In the genomic region with DNA sequence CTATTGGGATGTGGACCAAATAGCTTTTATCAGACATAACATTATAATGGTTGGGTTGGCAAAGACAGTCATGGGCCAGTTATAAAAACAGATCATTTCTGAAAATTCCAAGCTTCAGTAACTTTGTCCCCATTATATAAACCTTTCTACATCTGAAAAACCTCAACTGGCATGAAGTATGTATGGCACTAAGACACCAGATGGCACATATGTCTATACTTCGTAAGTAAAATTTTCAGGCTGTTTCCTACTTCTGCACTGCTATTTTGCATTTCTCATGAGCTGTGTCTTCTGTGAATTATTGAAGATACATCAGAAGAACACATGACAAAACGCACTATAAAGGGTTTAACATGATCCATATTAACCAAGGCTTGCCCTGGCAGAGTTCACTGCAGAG, we compare ENCODE assay signal across 27 mouse cellular contexts.
A peak's percentile ranks its signal among the peaks of the same experiment; 100 is the strongest.
DNase-seq lines count a peak whose midpoint lies in the region; ATAC-seq and TF ChIP-seq lines count a peak whose summit lies in the region.
"Had no signal": no experiment of that assay in that cellular context is flagged by ENCODE, and none has a peak within 500 bp of the region (broad histone marks: within the 10 kb centered on the region; RNA-seq: fewer than 3 reads in every experiment).

No protein-coding gene starts in this region.

- no peaks in the 10 kb centered on the region for H3K27me3 ChIP-seq in forebrain, embryonic 13.5 days
- H3K27me3 ChIP-seq in forebrain, embryonic 10.5 days (ENCODE audit: poor library complexity, severe bottlenecking): no peaks in the 10 kb centered on the region
- H3K27me3 ChIP-seq in forebrain, postnatal 0 days (ENCODE audit: insufficient read depth, low read length): no peaks in the 10 kb centered on the region
- no peaks in the 10 kb centered on the region for H3K27me3 ChIP-seq in hindbrain, embryonic 13.5 days
- H3K27me3 ChIP-seq: embryonic facial prominence, embryonic 13.5 days; heart, embryonic 13.5 days; hindbrain, embryonic 15.5 days had no signal

- no peaks in the 10 kb centered on the region for H3K9me3 ChIP-seq in forebrain, embryonic 13.5 days (replicated peaks)
- no peaks in the 10 kb centered on the region for H3K9me3 ChIP-seq in forebrain, embryonic 10.5 days
- no peaks in the 10 kb centered on the region for H3K9me3 ChIP-seq in forebrain, postnatal 0 days (ENCODE audit: low read length)
- no peaks in the 10 kb centered on the region for H3K9me3 ChIP-seq in hindbrain, embryonic 13.5 days
- H3K9me3 ChIP-seq: embryonic facial prominence, embryonic 10.5 days; embryonic facial prominence, embryonic 13.5 days; heart, embryonic 10.5 days; heart, embryonic 13.5 days; hindbrain, embryonic 15.5 days had no signal

- no peak for TF ChIP-seq CTCF in forebrain, postnatal 0 days (IDR thresholded peaks at IDR 0.05; ENCODE audit: low read depth)

- H3K36me3 ChIP-seq in forebrain, embryonic 13.5 days (ENCODE audit: poor library complexity, severe bottlenecking): no peaks in the 10 kb centered on the region
- no peaks in the 10 kb centered on the region for H3K36me3 ChIP-seq in forebrain, embryonic 10.5 days (replicated peaks)
- no peaks in the 10 kb centered on the region for H3K36me3 ChIP-seq in forebrain, postnatal 0 days (ENCODE audit: insufficient read depth)
- H3K36me3 ChIP-seq in hindbrain, embryonic 13.5 days: no peaks in the 10 kb centered on the region
- H3K36me3 ChIP-seq: embryonic facial prominence, embryonic 10.5 days; embryonic facial prominence, embryonic 13.5 days; heart, embryonic 10.5 days; heart, embryonic 13.5 days; hindbrain, embryonic 15.5 days had no signal

- no peak overlapping the region for H3K27ac ChIP-seq in forebrain, embryonic 13.5 days
- no peak overlapping the region for H3K27ac ChIP-seq in forebrain, embryonic 10.5 days
- H3K27ac ChIP-seq in forebrain, postnatal 0 days (ENCODE audit: low read depth, low read length): no peak overlapping the region
- no peak overlapping the region for H3K27ac ChIP-seq in hindbrain, embryonic 13.5 days
- H3K27ac ChIP-seq: embryonic facial prominence, embryonic 10.5 days; embryonic facial prominence, embryonic 13.5 days; heart, adult 2 months; heart, embryonic 10.5 days; heart, embryonic 13.5 days; hindbrain, embryonic 15.5 days had no signal

- no peak overlapping the region for H3K4me2 ChIP-seq in forebrain, embryonic 13.5 days
- no peak overlapping the region for H3K4me2 ChIP-seq in forebrain, postnatal 0 days (ENCODE audit: low read depth)
- no peak overlapping the region for H3K4me2 ChIP-seq in hindbrain, embryonic 13.5 days
- H3K4me2 ChIP-seq: embryonic facial prominence, embryonic 13.5 days; heart, embryonic 13.5 days; hindbrain, embryonic 15.5 days had no signal

- 80% methylated on average over 2 of the region's 2 CpGs for WGBS in forebrain, embryonic 13.5 days
- WGBS in forebrain, embryonic 10.5 days: 92% methylated on average over 2 of the region's 2 CpGs
- 60% methylated on average over 2 of the region's 2 CpGs for WGBS in forebrain, postnatal 0 days
- 90% methylated on average over 2 of the region's 2 CpGs for WGBS in hindbrain, embryonic 13.5 days

- no peaks in the 10 kb centered on the region for H3K4me1 ChIP-seq in forebrain, embryonic 13.5 days
- no peaks in the 10 kb centered on the region for H3K4me1 ChIP-seq in forebrain, embryonic 10.5 days
- H3K4me1 ChIP-seq in forebrain, postnatal 0 days (ENCODE audit: insufficient read depth): no peaks in the 10 kb centered on the region
- no peaks in the 10 kb centered on the region for H3K4me1 ChIP-seq in hindbrain, embryonic 13.5 days (replicated peaks)
- H3K4me1 ChIP-seq: embryonic facial prominence, embryonic 10.5 days; embryonic facial prominence, embryonic 13.5 days; heart, embryonic 10.5 days; heart, embryonic 13.5 days; hindbrain, embryonic 15.5 days had no signal

- ATAC-seq in forebrain, embryonic 13.5 days: peak; percentile 50; the same call in 1 of the 2 replicates
- peak; percentile 93 for ATAC-seq in frontal cortex, adult (ENCODE audit: low TSS enrichment)
- peak; percentile 89 for ATAC-seq in forebrain, postnatal 0 days
- no peak for ATAC-seq in hindbrain, embryonic 13.5 days (ENCODE audit: low FRiP score)
- ATAC-seq: activated CD4-positive, CD25-positive, alpha-beta regulatory T cell, adult 4 months; intestine, postnatal 0 days had no signal

- H3K9ac ChIP-seq in forebrain, embryonic 13.5 days: no peak overlapping the region
- no peak overlapping the region for H3K9ac ChIP-seq in forebrain, postnatal 0 days
- H3K9ac ChIP-seq in hindbrain, embryonic 13.5 days: no peak overlapping the region
- H3K9ac ChIP-seq: embryonic facial prominence, embryonic 13.5 days; heart, embryonic 13.5 days; hindbrain, embryonic 15.5 days had no signal

- no peak overlapping the region for H3K4me3 ChIP-seq in forebrain, embryonic 13.5 days
- no peak overlapping the region for H3K4me3 ChIP-seq in forebrain, embryonic 10.5 days
- H3K4me3 ChIP-seq in forebrain, postnatal 0 days (ENCODE audit: low read depth, low read length): no peak overlapping the region
- no peak overlapping the region for H3K4me3 ChIP-seq in hindbrain, embryonic 13.5 days
- H3K4me3 ChIP-seq: embryonic facial prominence, embryonic 10.5 days; embryonic facial prominence, embryonic 13.5 days; erythroblast, embryonic 14.5 days; heart, adult 2 months; heart, embryonic 10.5 days; heart, embryonic 13.5 days; hindbrain, embryonic 15.5 days had no signal

- no peak for DNase-seq in forebrain, embryonic 10.5 days (ENCODE audit: extremely low spot score, low spot score)
- no peak for DNase-seq in frontal cortex, postnatal 10 days (ENCODE audit: low spot score in 2 of 2)
- DNase-seq in forebrain, postnatal 0 days: peak; percentile 37
- no peak for DNase-seq in cerebellum, adult 9-10 months
- DNase-seq: adrenal gland, postnatal 10 days; adrenal gland, postnatal 36 days; cerebellum, adult 2 months; cerebellum, postnatal 10 days; cerebellum, postnatal 36 days; embryo, embryonic 11 days; gastrocnemius, postnatal 10 days; gastrocnemius, postnatal 36 days; heart, adult 2 months; heart, postnatal 14 days; heart, postnatal 4 days; kidney, adult 2 months had no signal
